ENCODE assay signal across 8 mouse cellular contexts in genomic region chr17:10744709-10745461, GRCm38 (mm10).
DNase-seq lines count a peak whose midpoint lies in the region; ATAC-seq and TF ChIP-seq lines count a peak whose summit lies in the region.
"Had no signal": no experiment of that assay in that cellular context is flagged by ENCODE, and none has a peak within 500 bp of the region (broad histone marks: within the 10 kb centered on the region; RNA-seq: fewer than 3 reads in every experiment).

No protein-coding gene starts in this region.

- TF ChIP-seq CTCF in midbrain, postnatal 0 days (IDR thresholded peaks at IDR 0.05), result peak; percentile 87

- H3K36me3 ChIP-seq in midbrain, postnatal 0 days (ENCODE audit: insufficient read depth, low read length), result no peaks in the 10 kb centered on the region
- H3K36me3 ChIP-seq: limb, embryonic 15.5 days had no signal

- H3K27ac ChIP-seq in midbrain, postnatal 0 days (ENCODE audit: low read depth, low read length), result peak overlapping the region; percentile 48; the same call in 1 of the 2 replicates
- H3K27ac ChIP-seq: limb, embryonic 15.5 days had no signal

- 12% methylated on average over 4 of the region's 4 CpGs for WGBS in midbrain, postnatal 0 days

- H3K27me3 ChIP-seq in midbrain, postnatal 0 days (ENCODE audit: insufficient read depth, low read length), result no peaks in the 10 kb centered on the region
- H3K27me3 ChIP-seq: limb, embryonic 15.5 days had no signal

- no peak overlapping the region for H3K9ac ChIP-seq in midbrain, postnatal 0 days (replicated peaks; ENCODE audit: low read length, poor library complexity, severe bottlenecking)
- H3K9ac ChIP-seq: limb, embryonic 15.5 days had no signal

- no peaks in the 10 kb centered on the region for H3K4me1 ChIP-seq in midbrain, postnatal 0 days (ENCODE audit: insufficient read depth, low read length)

- peak; percentile 68 for ATAC-seq in midbrain, postnatal 0 days (ENCODE audit: low FRiP score)

- no peaks in the 10 kb centered on the region for H3K9me3 ChIP-seq in midbrain, postnatal 0 days (ENCODE audit: low read length)
- H3K9me3 ChIP-seq: limb, embryonic 15.5 days had no signal

- no peak overlapping the region for H3K4me3 ChIP-seq in midbrain, postnatal 0 days (ENCODE audit: low read depth, low read length)
- H3K4me3 ChIP-seq: limb, embryonic 15.5 days had no signal

- peak; percentile 38 for DNase-seq in adrenal gland, postnatal 25 days
- DNase-seq in embryo, embryonic 9.5 days (ENCODE audit: extremely low spot score), result peak; percentile 72
- peak; percentile 31 for DNase-seq in heart, adult 8-10 months (ENCODE audit: low spot score)
- DNase-seq in kidney, adult 8-10 months, result peak; percentile 56 to 66
- peak; percentile 67 for DNase-seq in left cerebral cortex, postnatal 4 days
- DNase-seq in midbrain, postnatal 0 days (ENCODE audit: low spot score), result peak; percentile 94
- peak; percentile 51 for DNase-seq in testis, postnatal 10 days (ENCODE audit: low spot score)

- intact Hi-C loops in left cerebral cortex, postnatal 4 days (cut with DNase I), result loop anchor here (10.0 kb wide), 1 partner anchor 420 kb away; no protein-coding TSS in a partner anchor

- no peak overlapping the region for H3K4me2 ChIP-seq in midbrain, postnatal 0 days (ENCODE audit: low read depth, low read length, poor library complexity, severe bottlenecking)
- H3K4me2 ChIP-seq: limb, embryonic 15.5 days had no signal

Comparison
In these comparisons a context has a peak if more than half of its experiments do, and no peak if none do; other contexts are left out.
1. DNase-seq: peak in every context shown above with its lines; median percentile 94 in midbrain, postnatal 0 days; 72 in embryo, embryonic 9.5 days; 67 in left cerebral cortex, postnatal 4 days; 61 in kidney, adult 8-10 months; 51 in testis, postnatal 10 days; 38 in adrenal gland, postnatal 25 days; 31 in heart, adult 8-10 months.